Mouse (Mus musculus) ES-E14 (cell line): ENCODE data around the gene Mgat3.

Experiments
- CHD2 ChIP-seq: IDR thresholded peaks from 2 replicates; pipeline ENCODE4 v1.6.1; 2014; ENCODE audit warnings: mild to moderate bottlenecking, low read depth, low read length, inconsistent platforms
- HCFC1 ChIP-seq: IDR thresholded peaks from 2 replicates; pipeline ENCODE4 v1.6.1; 2012; ENCODE audit warnings: low read length, inconsistent platforms, borderline replicate concordance; ENCODE audit not compliant: insufficient read depth
- MAFK ChIP-seq: IDR thresholded peaks from 2 replicates; pipeline ENCODE4 v1.6.1; 2014; ENCODE audit warnings: mild to moderate bottlenecking, low read depth, low read length, inconsistent platforms; ENCODE audit not compliant: insufficient read depth
- ZNF384 ChIP-seq: IDR thresholded peaks from 2 replicates; pipeline ENCODE4 v1.6.1; 2012; ENCODE audit warnings: low read depth, low read length, inconsistent platforms

DNA sequence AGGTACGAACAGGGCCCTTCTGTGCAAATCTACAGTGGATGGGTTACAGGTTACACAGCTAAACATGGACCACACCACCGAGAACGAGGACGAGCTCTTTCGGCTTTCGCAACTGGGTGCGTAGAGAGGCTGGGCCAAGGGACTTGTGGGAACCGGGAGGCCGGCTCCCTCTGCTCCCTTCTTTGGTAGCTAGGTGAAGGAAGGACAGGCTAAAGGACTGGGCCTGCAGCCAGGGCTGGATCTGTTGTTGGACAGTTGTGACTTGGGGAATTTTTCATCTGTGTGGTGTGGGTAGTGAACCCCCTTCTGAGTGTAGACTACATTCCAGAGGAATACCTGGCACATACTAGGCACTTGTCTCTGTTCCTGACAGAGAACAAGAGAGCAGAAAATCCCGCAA, 20.9 kb upstream of the Mgat3 start:
- no peak for TF ChIP-seq CHD2
- TF ChIP-seq ZNF384 = no peak
- TF ChIP-seq HCFC1 = no peak
- TF ChIP-seq MAFK = no peak
